Mouse (Mus musculus) C2C12 (cell line): Measurements from ENCODE around the gene Fignl1.

Experiments used
- CEBPB ChIP-seq: IDR thresholded peaks from one replicate; pipeline ENCODE4 v1.6.1; 2011; ENCODE audit warnings: low read depth, mild to moderate bottlenecking, control low read depth, moderate library complexity
- CTCF ChIP-seq: IDR thresholded peaks from one replicate; pipeline ENCODE4 v1.5.1; 2011; ENCODE audit not compliant: control insufficient read depth, insufficient read depth, insufficient read length
- FOSL1 ChIP-seq: IDR thresholded peaks from one replicate; pipeline ENCODE4 v1.8.0; 2011; ENCODE audit warnings: mild to moderate bottlenecking, low read length; ENCODE audit not compliant: poor library complexity, insufficient read depth, severe bottlenecking
- MAX ChIP-seq: IDR thresholded peaks from one replicate; pipeline ENCODE4 v1.6.1; 2011; ENCODE audit warnings: mild to moderate bottlenecking, control low read depth
- MYOG ChIP-seq: IDR thresholded peaks from one replicate; pipeline ENCODE4 v1.6.1; 2011; ENCODE audit not compliant: control insufficient read depth, insufficient read length; ENCODE audit errors: extremely low read depth
- USF1 ChIP-seq: IDR thresholded peaks from one replicate; pipeline ENCODE4 v1.6.1; 2011; ENCODE audit warnings: low read depth, mild to moderate bottlenecking, control low read depth, moderate library complexity

DNA sequence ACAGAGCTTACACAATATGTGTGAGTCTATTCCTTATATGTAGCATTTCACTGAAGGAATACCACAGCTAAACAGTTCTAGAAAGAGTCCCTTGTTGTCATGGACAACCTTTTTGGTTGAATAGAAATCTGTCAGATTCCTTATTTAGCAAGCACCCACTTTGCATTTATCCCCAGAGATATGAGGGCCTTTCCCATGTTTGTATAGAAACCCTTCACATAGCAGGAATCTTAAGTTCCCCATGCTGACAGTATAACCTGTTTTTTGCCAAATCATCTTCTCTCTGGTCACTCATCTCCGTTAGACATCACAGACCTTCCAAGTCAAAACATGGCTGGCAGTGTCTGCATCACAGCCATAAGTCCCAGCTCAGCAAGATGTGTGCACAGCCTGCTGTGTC lies 64.5 kb downstream of the Fignl1 start:
- TF ChIP-seq CTCF (no peak), USF1 (no peak), MAX (no peak), CEBPB (no peak), MYOG (no peak), FOSL1 (no peak)
